ENCODE assay signal across 14 mouse cellular contexts in genomic region chr14:103763216-103764031, GRCm38 (mm10).
DNase-seq lines count a peak whose midpoint lies in the region; ATAC-seq lines count a peak whose summit lies in the region.
"Had no signal": no experiment of that assay in that cellular context is flagged by ENCODE, and none has a peak within 500 bp of the region (broad histone marks: within the 10 kb centered on the region; RNA-seq: fewer than 3 reads in every experiment).

No protein-coding gene starts in this region.

- H3K27ac ChIP-seq in neural tube, embryonic 12.5 days: no peak overlapping the region
- no peak overlapping the region for H3K27ac ChIP-seq in neural tube, embryonic 15.5 days (replicated peaks)
- peak overlapping the region; percentile 80 for H3K27ac ChIP-seq in hindbrain, embryonic 10.5 days
- H3K27ac ChIP-seq in midbrain, embryonic 11.5 days (ENCODE audit: low read depth, low read length): peak overlapping the region; percentile 64
- H3K27ac ChIP-seq: limb, embryonic 13.5 days; liver, embryonic 15.5 days had no signal

- no peaks in the 10 kb centered on the region for H3K36me3 ChIP-seq in neural tube, embryonic 12.5 days
- no peaks in the 10 kb centered on the region for H3K36me3 ChIP-seq in neural tube, embryonic 15.5 days
- no peaks in the 10 kb centered on the region for H3K36me3 ChIP-seq in hindbrain, embryonic 10.5 days
- no peaks in the 10 kb centered on the region for H3K36me3 ChIP-seq in midbrain, embryonic 11.5 days (ENCODE audit: control insufficient read depth, insufficient read depth, low read length)
- H3K36me3 ChIP-seq: limb, embryonic 13.5 days; liver, embryonic 15.5 days had no signal

- DNase-seq in hindbrain, embryonic 10.5 days (ENCODE audit: low spot score): no peak
- peak; percentile 90 for DNase-seq in midbrain, embryonic 11.5 days (ENCODE audit: low spot score, missing footprints)
- DNase-seq in ovary, postnatal 10 days (ENCODE audit: low spot score): no peak
- no peak for DNase-seq in adipocyte (ENCODE audit: low spot score)
- no peak for DNase-seq in adrenal gland, postnatal 14 days
- DNase-seq: cerebellum, adult 11-12 months; kidney, adult 18-20 months; lung, postnatal 10 days; right cerebral cortex, postnatal 14 days; thymus, postnatal 36 days had no signal

- no peak overlapping the region for H3K4me2 ChIP-seq in neural tube, embryonic 12.5 days (replicated peaks)
- no peak overlapping the region for H3K4me2 ChIP-seq in neural tube, embryonic 15.5 days
- H3K4me2 ChIP-seq in midbrain, embryonic 11.5 days: no peak overlapping the region
- H3K4me2 ChIP-seq: limb, embryonic 13.5 days; liver, embryonic 15.5 days had no signal

- ATAC-seq in neural tube, embryonic 12.5 days (ENCODE audit: low FRiP score, low read depth): 0 out of 2 replicates have a peak, but pooled peaks have one; percentile 54
- no peak; the same call in 1 of the 2 replicates for ATAC-seq in neural tube, embryonic 15.5 days (ENCODE audit: low FRiP score)
- peak; percentile 83 for ATAC-seq in midbrain, embryonic 11.5 days (ENCODE audit: low FRiP score)

- no peaks in the 10 kb centered on the region for H3K4me1 ChIP-seq in neural tube, embryonic 12.5 days
- H3K4me1 ChIP-seq in neural tube, embryonic 15.5 days: no peaks in the 10 kb centered on the region
- peaks cover 18% of the 10 kb centered on the region for H3K4me1 ChIP-seq in hindbrain, embryonic 10.5 days (replicated peaks)
- peaks cover 7% of the 10 kb centered on the region for H3K4me1 ChIP-seq in midbrain, embryonic 11.5 days (ENCODE audit: control insufficient read depth, insufficient read depth, low read length)
- H3K4me1 ChIP-seq: limb, embryonic 13.5 days; liver, embryonic 15.5 days had no signal

- no peaks in the 10 kb centered on the region for H3K27me3 ChIP-seq in neural tube, embryonic 12.5 days (replicated peaks)
- H3K27me3 ChIP-seq in neural tube, embryonic 15.5 days (replicated peaks): no peaks in the 10 kb centered on the region
- no peaks in the 10 kb centered on the region for H3K27me3 ChIP-seq in hindbrain, embryonic 10.5 days (ENCODE audit: insufficient read depth, poor library complexity, severe bottlenecking)
- H3K27me3 ChIP-seq in midbrain, embryonic 11.5 days (ENCODE audit: control insufficient read depth, insufficient read depth, low read length): no peaks in the 10 kb centered on the region
- H3K27me3 ChIP-seq: limb, embryonic 13.5 days; liver, embryonic 15.5 days had no signal

- H3K9me3 ChIP-seq in neural tube, embryonic 12.5 days: no peaks in the 10 kb centered on the region
- no peaks in the 10 kb centered on the region for H3K9me3 ChIP-seq in neural tube, embryonic 15.5 days (replicated peaks)
- no peaks in the 10 kb centered on the region for H3K9me3 ChIP-seq in hindbrain, embryonic 10.5 days
- H3K9me3 ChIP-seq in midbrain, embryonic 11.5 days (ENCODE audit: control insufficient read depth, low read length): no peaks in the 10 kb centered on the region
- H3K9me3 ChIP-seq: limb, embryonic 13.5 days; liver, embryonic 15.5 days had no signal

- no peak overlapping the region for H3K4me3 ChIP-seq in neural tube, embryonic 12.5 days
- no peak overlapping the region for H3K4me3 ChIP-seq in neural tube, embryonic 15.5 days (replicated peaks)
- no peak overlapping the region for H3K4me3 ChIP-seq in hindbrain, embryonic 10.5 days
- no peak overlapping the region for H3K4me3 ChIP-seq in midbrain, embryonic 11.5 days (ENCODE audit: low read depth, low read length)
- H3K4me3 ChIP-seq: limb, embryonic 13.5 days; liver, embryonic 15.5 days had no signal

- no peak overlapping the region for H3K9ac ChIP-seq in neural tube, embryonic 12.5 days
- H3K9ac ChIP-seq in neural tube, embryonic 15.5 days (replicated peaks): no peak overlapping the region
- H3K9ac ChIP-seq in midbrain, embryonic 11.5 days (ENCODE audit: low read length): no peak overlapping the region
- H3K9ac ChIP-seq: limb, embryonic 13.5 days; liver, embryonic 15.5 days had no signal

- 67% methylated on average over 1 of the region's 1 CpGs for WGBS in neural tube, embryonic 12.5 days
- 55% methylated on average over 1 of the region's 1 CpGs for WGBS in neural tube, embryonic 15.5 days
- 62% methylated on average over 1 of the region's 1 CpGs for WGBS in hindbrain, embryonic 10.5 days
- 53% methylated on average over 1 of the region's 1 CpGs for WGBS in midbrain, embryonic 11.5 days

Comparison
In these comparisons a context has a peak if more than half of its experiments do, and no peak if none do; other contexts are left out.
1. H3K27ac ChIP-seq: peak in hindbrain, embryonic 10.5 days (single experiment) and midbrain, embryonic 11.5 days (single experiment); none in neural tube, embryonic 12.5 days (single experiment) and neural tube, embryonic 15.5 days (single experiment).